ENCODE assay signal across 8 mouse cellular contexts in genomic region chr4:62524651-62525488, GRCm38 (mm10). TPM values are rescaled to one million over a fixed set of nuclear protein-coding genes. Genes with fewer than 3 reads are reported as not detected.
DNase-seq lines count a peak whose midpoint lies in the region; ATAC-seq and TF ChIP-seq lines count a peak whose summit lies in the region.

Gene Pole3, minus strand, starts transcription at chr4:62525068.
Gene 4933430I17Rik, plus strand, starts transcription at chr4:62525369.

- ATAC-seq in heart, embryonic 12.5 days (ENCODE audit: insufficient number of reproducible peaks, low FRiP score): peak; percentile 98
- peak; percentile 98 for ATAC-seq in kidney, postnatal 0 days (replicated peaks; ENCODE audit: low FRiP score, low read depth)
- peak; percentile 95 for ATAC-seq in liver, embryonic 11.5 days (replicated peaks; ENCODE audit: low FRiP score)
- ATAC-seq in stomach, embryonic 14.5 days (ENCODE audit: insufficient number of reproducible peaks, insufficient read depth, low FRiP score, low read depth): peak; percentile 99

- no peaks in the 10 kb centered on the region for H3K9me3 ChIP-seq in erythroblast, embryonic 14.5 days (ENCODE audit: control insufficient read depth, low read length)
- H3K9me3 ChIP-seq in heart, embryonic 12.5 days (replicated peaks): no peaks in the 10 kb centered on the region
- no peaks in the 10 kb centered on the region for H3K9me3 ChIP-seq in kidney, postnatal 0 days (replicated peaks; ENCODE audit: low read length)
- no peaks in the 10 kb centered on the region for H3K9me3 ChIP-seq in liver, embryonic 11.5 days (ENCODE audit: control insufficient read depth, low read length)
- no peaks in the 10 kb centered on the region for H3K9me3 ChIP-seq in stomach, embryonic 14.5 days (ENCODE audit: control insufficient read depth, low read depth, low read length)

- H3K27ac ChIP-seq in heart, embryonic 12.5 days (ENCODE audit: poor library complexity, severe bottlenecking): peak within 1 kb of the TSS; percentile 76
- peak within 1 kb of the TSS; percentile 91 for H3K27ac ChIP-seq in kidney, postnatal 0 days
- H3K27ac ChIP-seq in liver, embryonic 11.5 days (ENCODE audit: low read depth, low read length): peak within 1 kb of the TSS; percentile 49
- H3K27ac ChIP-seq in stomach, embryonic 14.5 days (ENCODE audit: low read length): peak within 1 kb of the TSS; percentile 91; the same call in 1 of the 2 replicates

- peaks cover 60% of the 10 kb centered on the region for H3K4me1 ChIP-seq in erythroblast, embryonic 14.5 days (ENCODE audit: control insufficient read depth)
- peaks cover 9% of the 10 kb centered on the region for H3K4me1 ChIP-seq in heart, embryonic 12.5 days (replicated peaks)
- H3K4me1 ChIP-seq in kidney, postnatal 0 days (replicated peaks; ENCODE audit: insufficient read depth, low read length): peaks cover 6% of the 10 kb centered on the region
- H3K4me1 ChIP-seq in liver, embryonic 11.5 days (replicated peaks; ENCODE audit: control insufficient read depth, insufficient read depth, low read length): peaks cover 6% of the 10 kb centered on the region
- peaks cover 7% of the 10 kb centered on the region; the same call in 1 of the 2 replicates for H3K4me1 ChIP-seq in stomach, embryonic 14.5 days (ENCODE audit: control insufficient read depth, insufficient read depth, low read length)

- H3K4me3 ChIP-seq in C2C12 (ENCODE audit: insufficient read depth, poor library complexity, severe bottlenecking): peak within 1 kb of the TSS; percentile 68
- H3K4me3 ChIP-seq in erythroblast, embryonic 14.5 days (replicated peaks): peak within 1 kb of the TSS; percentile 81
- H3K4me3 ChIP-seq in heart, embryonic 12.5 days: peak within 1 kb of the TSS; percentile 74
- H3K4me3 ChIP-seq in kidney, postnatal 0 days (replicated peaks; ENCODE audit: low read depth, low read length): peak within 1 kb of the TSS; percentile 85
- peak within 1 kb of the TSS; percentile 82 for H3K4me3 ChIP-seq in liver, embryonic 11.5 days (ENCODE audit: low read depth, low read length)
- H3K4me3 ChIP-seq in stomach, embryonic 14.5 days (ENCODE audit: low read depth, low read length): peak within 1 kb of the TSS; percentile 70

- DNase-seq in brain, embryonic 14.5 days (ENCODE audit: low read depth): peak; percentile 99
- DNase-seq in kidney, postnatal 0 days (ENCODE audit: low spot score): peak; percentile 99
- peak; percentile 92 for DNase-seq in liver, embryonic 11.5 days (ENCODE audit: low spot score)
- DNase-seq in naive thymus-derived CD4-positive, alpha-beta T cell, adult 2 months (ENCODE audit: low read depth): peak; percentile 99

- TF ChIP-seq CTCF in C2C12 (IDR thresholded peaks at IDR 0.05; ENCODE audit: control insufficient read depth, insufficient read depth, insufficient read length): no peak
- no peak for TF ChIP-seq CTCF in brain, embryonic 14.5 days (IDR thresholded peaks at IDR 0.05; ENCODE audit: borderline replicate concordance, extremely low read depth, insufficient read depth, insufficient read length)
- 0 out of 2 replicates have a peak, but pooled peaks have one; percentile 1 for TF ChIP-seq CTCF in kidney, postnatal 0 days (IDR thresholded peaks at IDR 0.05; ENCODE audit: low read depth)

- WGBS in heart, embryonic 12.5 days: under 1% methylated on average over 59 of the region's 59 CpGs
- WGBS in kidney, postnatal 0 days: under 1% methylated on average over 59 of the region's 59 CpGs
- WGBS in liver, embryonic 11.5 days: under 1% methylated on average over 59 of the region's 59 CpGs
- under 1% methylated on average over 59 of the region's 59 CpGs for WGBS in stomach, embryonic 14.5 days

- peak; percentile 27; the same call in 1 of the 2 replicates for TF ChIP-seq POLR2A in brain, embryonic 14.5 days (IDR thresholded peaks at IDR 0.05; ENCODE audit: borderline replicate concordance, extremely low read depth, insufficient read depth, insufficient read length, poor library complexity, severe bottlenecking)

- H3K9ac ChIP-seq in heart, embryonic 12.5 days: peak within 1 kb of the TSS; percentile 82
- H3K9ac ChIP-seq in kidney, postnatal 0 days (ENCODE audit: low read depth, low read length): peak within 1 kb of the TSS; percentile 88
- peak within 1 kb of the TSS; percentile 90 for H3K9ac ChIP-seq in liver, embryonic 11.5 days (ENCODE audit: low read depth, low read length)
- H3K9ac ChIP-seq in stomach, embryonic 14.5 days (replicated peaks; ENCODE audit: low read depth, low read length): peak within 1 kb of the TSS; percentile 77

- peaks cover 11% of the 10 kb centered on the region for H3K79me3 ChIP-seq in C2C12 (ENCODE audit: low read depth)

- peak within 1 kb of the TSS; percentile 90 for H3K4me2 ChIP-seq in heart, embryonic 12.5 days
- H3K4me2 ChIP-seq in kidney, postnatal 0 days (ENCODE audit: low read length): peak within 1 kb of the TSS; percentile 87
- peak within 1 kb of the TSS; percentile 76 for H3K4me2 ChIP-seq in liver, embryonic 11.5 days
- H3K4me2 ChIP-seq in stomach, embryonic 14.5 days (replicated peaks; ENCODE audit: low read depth, low read length): peak within 1 kb of the TSS; percentile 88

- peaks cover 16% of the 10 kb centered on the region for H3K79me2 ChIP-seq in C2C12 (ENCODE audit: control insufficient read depth, insufficient read depth)

- peaks cover 5% of the 10 kb centered on the region for H3K36me3 ChIP-seq in C2C12 (ENCODE audit: control insufficient read depth, insufficient read depth)
- peaks cover 34% of the 10 kb centered on the region for H3K36me3 ChIP-seq in erythroblast, embryonic 14.5 days (ENCODE audit: control insufficient read depth)
- peaks cover 18% of the 10 kb centered on the region for H3K36me3 ChIP-seq in heart, embryonic 12.5 days
- no peaks in the 10 kb centered on the region for H3K36me3 ChIP-seq in kidney, postnatal 0 days (ENCODE audit: insufficient read depth, low read length)
- peaks cover 11% of the 10 kb centered on the region for H3K36me3 ChIP-seq in liver, embryonic 11.5 days (ENCODE audit: control insufficient read depth, insufficient read depth, low read length)
- peaks cover 8% of the 10 kb centered on the region for H3K36me3 ChIP-seq in stomach, embryonic 14.5 days (ENCODE audit: control insufficient read depth, insufficient read depth, low read length)

- peak within 1 kb of the TSS; percentile 85 for H3ac ChIP-seq in C2C12 (ENCODE audit: control insufficient read depth, insufficient read length, low read depth)

- H3K27me3 ChIP-seq in C2C12 (ENCODE audit: control insufficient read depth, insufficient read depth, insufficient read length): no peaks in the 10 kb centered on the region
- H3K27me3 ChIP-seq in erythroblast, embryonic 14.5 days (ENCODE audit: control insufficient read depth): no peaks in the 10 kb centered on the region
- no peaks in the 10 kb centered on the region for H3K27me3 ChIP-seq in heart, embryonic 12.5 days (replicated peaks)
- no peaks in the 10 kb centered on the region for H3K27me3 ChIP-seq in kidney, postnatal 0 days (ENCODE audit: insufficient read depth, low read length)
- no peaks in the 10 kb centered on the region for H3K27me3 ChIP-seq in liver, embryonic 11.5 days (replicated peaks; ENCODE audit: control insufficient read depth, insufficient read depth, low read length)
- no peaks in the 10 kb centered on the region for H3K27me3 ChIP-seq in stomach, embryonic 14.5 days (ENCODE audit: control insufficient read depth, insufficient read depth, low read length)

TF ChIP-seq in C2C12, 6 proteins besides CTCF, POLR2A, EP300 and RAD21:
- no peak for TF ChIP-seq MAX (IDR thresholded peaks at IDR 0.05)
- no peak for TF ChIP-seq CEBPB (IDR thresholded peaks at IDR 0.05; ENCODE audit: low read depth)
- TF ChIP-seq USF1 (IDR thresholded peaks at IDR 0.05; ENCODE audit: low read depth): peak; percentile 40

RNA-seq across cellular contexts. Expression of gene Pole3, which starts in this region (rescaled TPM):
- 55.7 TPM for polyA plus RNA-seq in C2C12 (2012; fragmentation: generic; extraction: Trizol)
- 46.1 and 47.9 TPM in 2 replicates for polyA plus RNA-seq in brain, embryonic 14.5 days (2012; rRNA removed)
- 8.0 and 9.7 TPM in 2 replicates for polyA plus RNA-seq in erythroblast, embryonic 14.5 days (2012)
- polyA plus RNA-seq in heart, embryonic 12.5 days (2016; fragmentation: Nextera tagmentation; extraction: Ambion mirVana): 53.6 and 59.9 TPM in 2 replicates
- 62.0 and 71.2 TPM in 2 replicates for polyA plus RNA-seq in kidney, postnatal 0 days (2015; fragmentation: Nextera tagmentation; extraction: Ambion mirVana)
- 102 and 106 TPM in 2 replicates for polyA plus RNA-seq in liver, embryonic 11.5 days (2014; fragmentation: Nextera tagmentation; extraction: Ambion mirVana)
- 73.5 and 79.8 TPM in 2 replicates for polyA plus RNA-seq in stomach, embryonic 14.5 days (2014; fragmentation: Nextera tagmentation; extraction: Ambion mirVana)

RNA-seq across cellular contexts. Expression of gene 4933430I17Rik, which starts in this region (rescaled TPM):
- polyA plus RNA-seq in C2C12 (2012; fragmentation: generic; extraction: Trizol): 0.13 TPM
- 0.77 and 1.0 TPM in 2 replicates for polyA plus RNA-seq in brain, embryonic 14.5 days (2012; rRNA removed)
- polyA plus RNA-seq in erythroblast, embryonic 14.5 days (2012): not detected in 2 replicates
- polyA plus RNA-seq in heart, embryonic 12.5 days (2016; fragmentation: Nextera tagmentation; extraction: Ambion mirVana): 0.31 and 0.43 TPM in 2 replicates
- 0.45 and 0.46 TPM in 2 replicates for polyA plus RNA-seq in kidney, postnatal 0 days (2015; fragmentation: Nextera tagmentation; extraction: Ambion mirVana)
- polyA plus RNA-seq in liver, embryonic 11.5 days (2014; fragmentation: Nextera tagmentation; extraction: Ambion mirVana): 0.36 and 0.49 TPM in 2 replicates
- polyA plus RNA-seq in stomach, embryonic 14.5 days (2014; fragmentation: Nextera tagmentation; extraction: Ambion mirVana): 0.49 and 0.88 TPM in 2 replicates

Comparison
In these comparisons a context has a peak if more than half of its experiments do, and no peak if none do; other contexts are left out.
1. Peak in every context shown above with its lines: DNase-seq, ATAC-seq, H3K4me3 ChIP-seq and H3K27ac ChIP-seq.